Mouse (Mus musculus) heart, postnatal 36 days (tissue): ENCODE measurements around the gene Hsd17b2. TPM values are rescaled to one million over a fixed set of nuclear protein-coding genes. Genes with fewer than 3 reads are reported as not detected.

Experiments
- DNase-seq, 2 experiments: peaks; one replicate each; pipeline ENCODE4 v3.0.0; 2021 to 2022
- intact Hi-C: fragments of 180-260 bp; cut with DNase I; formaldehyde crosslinking; loops from one replicate; pipeline ENCODE4 v1.15.1; 2025
- total RNA-seq, 2 experiments: library from RNA; stranded (reverse); gene quantifications; 2 replicates each; pipeline ENCODE4 v1.2.3; 2021

Hsd17b2 gene
- total RNA-seq, 2 experiments from 2014 or later: not detected

DNA sequence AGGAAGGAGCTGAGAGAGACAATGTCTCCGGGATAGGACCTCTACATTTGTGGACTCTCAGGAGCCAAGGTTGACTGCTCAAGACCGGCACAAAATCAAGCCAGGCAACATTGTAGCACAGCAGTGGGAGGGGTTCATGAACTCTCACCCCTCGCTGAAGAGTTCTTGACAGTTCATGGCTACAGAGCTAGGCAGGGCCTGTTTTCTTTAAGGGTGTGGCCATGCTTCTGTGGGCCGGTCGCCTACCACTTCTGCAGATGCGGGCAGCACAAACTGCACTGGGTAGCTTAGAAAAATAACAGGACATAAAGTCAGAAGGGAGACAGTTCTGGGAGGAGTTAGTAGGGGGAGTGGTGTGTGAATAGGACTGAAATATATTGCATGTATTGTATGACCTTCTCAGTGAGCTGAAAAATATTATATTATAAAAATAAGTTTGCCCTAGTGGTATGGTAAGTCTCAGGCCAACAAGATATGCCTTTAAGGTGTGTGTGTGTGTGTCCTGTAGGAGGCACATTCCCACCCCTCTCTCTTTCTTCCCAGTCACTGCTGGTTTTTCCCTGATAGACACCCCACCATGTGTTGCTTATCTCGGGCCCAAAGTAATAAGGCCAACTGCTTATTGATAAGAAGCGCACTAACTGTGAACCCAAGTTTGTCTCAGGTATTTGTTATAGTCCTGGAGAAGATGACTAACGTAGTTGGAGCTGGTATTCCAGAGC, 69.6 kb downstream of the Hsd17b2 start:
- intact Hi-C loops: loop anchor here (5.0 kb wide), 1 partner anchor 466 kb away; no protein-coding TSS in a partner anchor
- no peak for DNase-seq

DNA sequence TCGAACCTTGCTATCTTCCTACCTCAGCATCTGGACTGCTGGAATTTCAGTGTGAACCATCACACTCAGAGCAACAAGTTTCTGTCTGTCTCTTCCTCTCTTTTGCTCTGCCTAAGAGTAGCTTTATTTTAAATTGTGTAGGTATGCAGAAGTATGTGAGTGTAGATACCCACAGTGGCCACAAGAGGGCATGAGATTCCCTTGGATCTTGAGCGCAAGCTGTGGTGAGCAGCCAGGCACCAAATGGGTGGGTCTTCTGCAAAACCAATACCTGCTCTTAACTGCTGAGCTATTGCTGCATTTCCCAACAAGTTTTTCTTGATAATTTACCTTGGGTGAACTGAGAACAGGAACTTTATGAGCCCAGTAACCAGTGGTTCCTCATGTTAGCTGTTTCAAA, 70.4 kb downstream of the Hsd17b2 start:
- intact Hi-C loops: loop anchor here (2.0 to 5.0 kb wide), 2 partner anchors 93 to 465 kb away; no protein-coding TSS in a partner anchor
- DNase-seq: peak in 1 of 2 experiments; percentile 15

DNA sequence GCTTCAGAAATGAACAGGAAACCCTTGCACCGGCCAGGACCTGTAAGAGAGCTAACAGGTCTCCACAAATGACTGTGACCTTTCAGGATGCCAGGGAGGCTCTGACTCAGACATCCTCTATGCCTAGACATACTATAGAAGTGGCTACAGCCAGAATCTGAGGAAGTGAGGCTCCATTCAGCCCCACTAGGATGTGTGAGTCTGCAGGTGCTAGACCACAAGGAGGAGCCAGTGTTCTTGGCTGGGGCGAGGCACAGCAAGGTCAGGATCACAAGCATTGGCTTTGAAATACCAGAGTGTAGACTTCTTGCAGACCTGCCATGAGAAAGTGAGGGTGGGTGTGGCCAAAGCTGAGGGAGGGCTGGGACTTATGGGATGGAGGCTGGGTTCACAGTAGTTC, 70.9 kb downstream of the Hsd17b2 start:
- DNase-seq: no peak
- intact Hi-C loops: loop anchor here (2.0 to 5.0 kb wide), 2 partner anchors 92 to 465 kb away; no protein-coding TSS in a partner anchor

DNA sequence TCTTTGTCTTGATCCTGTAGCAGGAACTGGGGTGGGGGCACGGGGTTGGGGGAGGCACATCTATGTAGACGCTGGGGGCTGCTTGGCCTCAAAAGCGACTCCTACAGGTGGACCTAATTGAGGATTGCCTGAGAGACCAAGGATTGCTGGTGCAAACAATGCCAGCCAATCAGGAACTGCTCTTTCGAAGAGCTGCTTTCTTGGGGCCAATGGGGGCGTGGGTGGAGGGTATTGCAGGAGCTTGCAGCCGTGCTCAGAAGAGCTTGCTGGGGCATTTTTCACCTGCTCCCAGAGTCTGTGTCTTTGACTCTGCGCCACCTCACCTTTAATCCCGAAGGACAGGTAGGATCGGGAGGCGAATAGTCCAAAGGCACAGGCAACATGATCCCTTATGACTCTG, 73.9 kb downstream of the Hsd17b2 start:
- no peak for DNase-seq
- intact Hi-C loops: no loop called here

DNA sequence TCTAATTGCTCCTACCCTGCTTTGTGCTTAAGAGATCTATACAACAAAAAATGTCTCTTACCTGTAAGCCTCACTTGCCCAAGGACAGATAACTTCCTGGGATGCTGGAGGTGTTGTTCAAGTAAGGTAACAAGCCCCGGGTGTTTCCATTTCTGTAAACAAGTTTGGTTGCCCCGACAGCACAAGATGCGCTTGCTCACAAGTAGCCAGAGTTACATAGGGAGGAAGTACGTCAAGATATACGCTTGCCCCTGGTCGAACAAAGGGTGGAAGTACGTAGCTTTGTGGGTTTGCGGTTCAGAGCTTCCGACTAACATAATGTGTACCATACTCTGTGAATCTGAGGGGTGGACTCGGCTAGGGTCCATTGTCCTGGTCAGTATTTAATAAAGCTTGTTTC, 74.4 kb downstream of the Hsd17b2 start:
- intact Hi-C loops: no loop called here
- DNase-seq: no peak

DNA sequence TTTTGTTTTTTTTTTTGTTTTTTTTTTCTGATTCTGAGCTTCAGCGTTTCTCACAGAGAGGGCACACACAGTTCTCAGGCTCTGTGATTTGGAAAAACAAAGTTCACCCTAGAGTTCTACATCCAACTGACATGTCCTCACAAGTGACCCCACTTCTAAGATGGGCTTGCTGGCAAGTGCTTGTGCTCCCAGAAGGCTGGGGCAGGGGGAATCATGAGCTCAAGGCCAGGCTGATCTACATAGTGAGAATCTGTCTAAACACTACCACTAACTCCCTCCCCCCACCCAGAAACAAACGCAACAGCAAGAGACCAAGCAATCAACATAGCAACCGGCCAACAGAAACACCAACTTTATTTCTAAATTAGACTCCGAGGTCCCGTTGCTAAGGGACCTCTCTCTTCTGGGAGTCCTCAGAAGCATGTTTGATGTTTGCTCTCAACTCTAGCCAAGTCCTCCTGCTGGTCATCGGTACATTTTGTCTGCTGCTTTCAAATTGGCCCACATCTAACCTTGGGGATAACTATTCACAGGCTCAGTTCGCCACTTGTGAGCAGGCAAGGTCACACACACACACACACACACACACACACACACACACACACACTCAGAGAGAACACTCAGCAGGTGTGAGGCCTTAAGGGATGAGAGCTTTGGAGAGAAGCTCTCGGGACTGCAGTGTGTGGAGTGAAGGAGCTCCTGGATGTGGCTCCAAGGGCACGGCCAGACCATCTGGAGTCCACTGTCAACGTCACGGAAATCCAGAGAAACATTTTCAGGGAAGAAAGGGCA, 77.0 kb downstream of the Hsd17b2 start:
- DNase-seq: peak in 1 of 2 experiments; percentile 9
- intact Hi-C loops: no loop called here

DNA sequence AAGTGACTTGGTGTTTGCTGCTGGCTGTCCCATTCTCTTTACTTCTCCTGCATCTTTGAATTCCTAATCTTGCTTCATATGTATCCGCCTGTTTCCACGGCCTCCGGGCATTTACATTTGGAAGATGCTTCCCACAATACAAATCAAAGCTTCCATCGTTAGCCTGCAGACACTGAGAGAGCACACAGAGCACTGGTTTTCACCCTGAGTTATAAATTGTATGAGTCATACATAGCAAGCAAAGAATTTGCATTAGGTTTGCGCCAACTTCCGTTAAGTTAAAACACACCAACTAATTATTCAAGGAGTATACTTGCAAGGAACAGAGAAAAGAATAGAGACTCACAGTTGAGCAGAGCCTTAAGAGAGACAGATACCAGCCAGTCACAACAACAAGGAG, 77.6 kb downstream of the Hsd17b2 start:
- DNase-seq: no peak
- intact Hi-C loops: no loop called here

DNA sequence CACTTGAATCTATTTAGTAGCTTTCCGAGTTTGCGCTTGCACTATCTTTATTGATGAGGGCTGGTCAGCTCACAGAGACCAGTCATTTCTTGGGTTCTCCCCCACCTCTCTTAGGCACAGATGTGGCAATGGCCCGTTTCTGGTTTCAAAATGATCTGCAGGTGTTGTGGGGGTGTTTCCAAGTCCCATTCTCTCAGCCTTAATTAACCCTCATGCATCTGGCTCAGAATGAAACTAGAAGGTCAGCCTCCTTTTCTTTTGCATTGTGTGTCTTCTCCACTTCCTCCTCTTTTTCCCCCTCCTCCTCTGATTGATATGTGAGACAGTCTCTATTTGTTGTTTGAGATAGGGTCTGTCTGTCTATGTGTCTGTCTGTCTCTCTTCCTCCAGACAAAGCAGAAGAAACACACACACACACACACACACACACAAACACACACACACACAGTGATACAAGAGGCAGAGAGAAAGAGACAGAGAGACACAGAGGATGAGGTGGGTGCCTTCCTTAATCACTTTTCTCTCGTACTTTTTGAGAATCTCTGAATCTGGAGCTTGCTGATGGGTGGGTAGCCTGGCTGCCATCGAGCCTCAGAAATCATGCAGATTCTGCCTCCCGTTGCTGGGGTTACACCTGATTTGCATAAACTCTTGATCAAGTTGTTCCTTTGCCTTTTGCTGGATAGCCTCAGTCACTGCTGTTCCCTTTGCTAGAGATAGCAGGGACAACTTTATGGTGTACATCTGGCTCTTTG, 79.8 kb downstream of the Hsd17b2 start:
- DNase-seq: no peak
- intact Hi-C loops: no loop called here

DNA sequence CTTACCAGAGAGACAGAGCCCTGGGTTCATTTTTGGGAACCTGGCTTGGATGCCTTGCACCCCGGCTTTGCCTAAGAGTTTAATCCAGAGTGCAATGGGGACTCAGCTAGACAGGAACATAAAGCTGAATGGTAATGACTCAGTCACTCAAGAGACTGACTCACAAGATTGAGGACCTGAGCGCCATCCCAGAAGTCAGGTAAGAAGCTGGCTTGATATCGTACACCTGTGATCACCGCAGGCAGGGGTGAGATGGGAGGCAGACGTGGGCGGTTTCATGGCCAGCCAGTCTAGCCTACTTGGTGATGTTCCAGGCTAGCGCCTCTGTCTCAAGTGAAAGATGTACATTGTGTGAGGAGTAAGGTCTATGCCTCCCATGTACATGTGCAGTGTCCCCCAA, 81.3 kb downstream of the Hsd17b2 start:
- DNase-seq: no peak
- intact Hi-C loops: no loop called here

DNA sequence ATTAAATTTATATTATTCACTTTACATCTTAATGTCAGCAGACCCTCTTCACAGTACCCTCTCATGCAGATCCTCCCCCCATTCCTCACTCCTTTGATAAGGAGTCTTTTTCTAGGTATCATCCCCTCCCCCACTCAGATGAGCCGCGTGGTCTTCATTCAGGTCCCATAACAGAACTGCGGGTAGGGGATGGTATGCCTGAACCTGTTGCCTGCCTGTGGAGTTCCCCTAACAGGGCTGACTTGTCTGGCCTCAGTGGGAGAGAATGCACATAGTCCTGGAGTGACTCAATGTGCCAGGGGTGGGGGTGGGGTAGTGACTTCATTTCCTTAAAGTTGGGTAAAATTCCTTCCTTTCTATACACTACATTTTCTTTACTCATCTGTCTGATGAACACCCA, 84.7 kb downstream of the Hsd17b2 start:
- no peak for DNase-seq
- intact Hi-C loops: no loop called here

DNA sequence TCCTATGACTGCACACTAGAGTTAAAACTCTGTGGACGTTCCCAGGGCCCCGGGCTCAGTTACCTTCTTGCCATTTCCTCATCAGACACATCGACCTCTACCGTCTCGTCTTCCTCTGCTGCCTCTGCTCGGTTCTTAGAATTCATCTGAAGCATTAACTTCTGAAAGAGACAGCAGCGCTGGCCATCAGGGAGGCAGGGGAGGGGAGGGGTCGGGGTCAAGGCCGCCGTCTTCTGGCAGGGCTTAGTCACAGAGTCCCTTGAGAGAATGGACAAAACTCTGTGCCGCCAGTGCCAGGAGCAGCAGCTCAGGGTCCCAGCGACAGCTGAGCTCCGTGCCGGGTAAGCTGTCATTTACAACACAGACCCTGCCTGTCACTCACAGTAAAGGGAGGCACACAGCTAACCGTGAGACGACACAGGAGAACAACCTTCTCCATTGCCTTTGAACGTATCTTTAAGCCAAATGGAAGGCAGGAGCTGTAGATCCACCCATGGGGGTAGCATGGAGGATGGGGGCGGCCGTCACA, 91.0 kb downstream of the Hsd17b2 start:
- intact Hi-C loops: no loop called here
- DNase-seq: no peak

DNA sequence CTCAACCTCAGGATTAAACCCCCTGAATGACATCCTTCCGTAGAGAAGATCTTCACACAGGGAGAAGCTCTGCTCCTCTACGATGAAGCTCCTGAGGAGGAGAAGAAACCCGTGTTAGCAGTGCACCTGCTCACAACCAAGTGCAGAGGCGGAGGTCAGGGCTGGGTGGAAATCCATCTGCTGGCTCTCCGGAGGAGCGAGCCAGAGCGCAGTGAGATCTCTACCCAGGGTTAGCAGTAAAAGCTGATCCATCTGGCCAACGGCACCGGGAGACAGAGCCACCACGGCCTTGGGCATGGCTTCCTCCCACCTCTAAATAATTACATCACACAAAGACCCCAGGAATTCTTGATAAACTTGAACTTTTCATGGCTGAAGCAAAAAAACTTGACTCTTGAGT, 92.9 kb downstream of the Hsd17b2 start:
- intact Hi-C loops: no loop called here

DNA sequence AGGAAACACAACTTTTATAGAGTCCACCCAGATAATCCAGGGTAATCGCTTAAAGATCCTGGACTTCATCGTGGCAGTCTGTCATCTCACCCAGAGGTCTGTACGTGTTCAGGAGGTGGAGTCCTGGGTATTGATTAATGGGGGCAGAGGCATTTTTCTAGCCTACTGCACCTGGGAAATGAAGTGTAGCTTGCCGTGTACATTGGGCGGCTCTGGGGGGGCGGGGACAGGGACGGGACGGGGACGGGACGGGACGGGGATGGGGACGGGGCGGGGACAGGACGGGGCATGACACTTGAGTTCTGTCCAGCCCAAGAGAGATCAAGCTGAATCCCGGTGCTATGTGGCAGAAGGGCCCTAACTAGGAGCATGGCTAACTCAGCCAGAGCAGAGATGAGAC, 94.8 kb downstream of the Hsd17b2 start:
- intact Hi-C loops: no loop called here
- no peak for DNase-seq

More for the DNA sequence above, 92.9 kb downstream of the Hsd17b2 start:
- no peak for DNase-seq

DNA sequence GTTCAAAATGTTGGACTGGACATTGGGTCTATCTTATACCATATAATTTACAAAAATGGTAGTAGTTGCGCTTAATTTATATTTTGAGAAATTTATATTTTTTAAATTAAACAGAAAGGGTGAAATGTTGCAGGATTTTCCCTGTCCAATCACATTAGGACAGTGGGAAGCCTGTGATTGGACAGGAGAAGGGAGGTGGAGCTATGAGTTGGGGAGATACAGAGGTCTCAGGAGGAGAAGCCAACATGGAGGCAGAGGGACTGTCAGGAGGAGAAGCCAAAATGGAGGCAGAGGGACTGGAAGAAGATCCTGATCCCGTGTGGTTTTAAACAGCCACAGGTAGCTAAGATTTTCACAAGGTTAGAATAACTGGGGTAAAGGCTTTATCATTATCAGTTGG, 96.4 kb downstream of the Hsd17b2 start:
- DNase-seq: no peak
- intact Hi-C loops: no loop called here

DNA sequence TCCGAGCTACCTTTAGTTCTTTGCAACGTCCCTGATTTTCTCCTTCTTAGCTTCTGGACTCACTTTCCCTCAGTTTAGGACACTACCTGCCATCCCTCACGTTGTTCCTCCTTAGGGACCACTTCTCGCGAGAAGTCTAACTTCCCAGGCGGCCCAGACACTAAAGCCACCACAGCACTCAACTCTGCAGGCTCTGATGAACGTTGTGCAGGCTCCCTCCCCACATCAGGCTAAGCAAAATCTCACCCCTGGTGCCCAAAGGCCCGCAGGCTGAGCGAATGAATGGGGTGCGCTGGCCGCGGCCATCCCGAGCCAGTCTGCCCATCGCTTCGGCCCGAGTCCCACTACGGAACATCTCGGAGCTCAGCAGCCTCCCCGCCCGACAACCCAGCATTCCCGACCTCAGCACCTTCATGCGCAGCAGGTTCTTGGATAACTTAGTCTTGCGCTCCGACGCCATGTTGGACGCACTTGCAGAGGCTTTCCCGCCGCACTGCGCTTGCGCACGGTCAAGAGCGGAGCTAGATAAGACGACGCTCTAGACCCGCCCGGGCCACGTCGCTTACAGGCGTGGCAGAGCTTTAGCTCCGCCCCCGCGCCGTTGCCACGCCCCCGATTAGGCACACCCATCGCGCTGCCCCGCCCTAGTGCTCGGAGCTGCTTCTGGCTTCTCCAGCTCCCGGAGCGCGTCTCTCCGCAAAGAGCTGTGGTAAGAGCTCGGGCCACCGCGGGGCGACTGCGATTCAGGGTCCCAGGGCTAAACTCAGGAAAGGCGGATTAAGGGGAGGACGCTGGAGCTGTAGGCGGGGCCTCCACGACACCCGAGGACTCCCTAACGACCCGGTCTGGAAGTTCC, 100.0 kb downstream of the Hsd17b2 start, which contains the start of gene Mphosph6:
Gene Mphosph6 (minus strand): TSS at position 501 of the 856 bp plus-strand sequence.
- peak; percentile 95 to 97 for DNase-seq
- intact Hi-C loops: no loop called here

DNA sequence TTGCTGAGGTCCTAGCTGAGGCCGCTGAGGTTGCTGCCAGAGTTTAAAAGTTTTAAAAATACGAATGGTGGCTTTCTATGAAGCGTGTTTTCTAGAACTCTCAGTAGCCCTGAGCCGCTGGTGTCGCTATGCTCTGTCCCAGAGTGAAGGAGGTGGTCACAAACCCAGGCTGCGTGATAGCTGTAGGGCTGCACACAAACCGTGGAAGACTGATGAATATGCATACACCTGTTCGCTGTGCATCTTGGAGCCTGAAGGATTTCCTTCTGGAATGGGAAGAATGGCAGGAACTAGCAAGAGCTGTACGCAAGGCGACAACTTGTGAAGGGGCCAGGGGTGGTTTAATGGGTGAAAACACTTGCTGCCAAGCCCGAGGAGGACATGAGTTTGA, 100.6 kb downstream of the Hsd17b2 start:
- intact Hi-C loops: no loop called here
- no peak for DNase-seq

DNA sequence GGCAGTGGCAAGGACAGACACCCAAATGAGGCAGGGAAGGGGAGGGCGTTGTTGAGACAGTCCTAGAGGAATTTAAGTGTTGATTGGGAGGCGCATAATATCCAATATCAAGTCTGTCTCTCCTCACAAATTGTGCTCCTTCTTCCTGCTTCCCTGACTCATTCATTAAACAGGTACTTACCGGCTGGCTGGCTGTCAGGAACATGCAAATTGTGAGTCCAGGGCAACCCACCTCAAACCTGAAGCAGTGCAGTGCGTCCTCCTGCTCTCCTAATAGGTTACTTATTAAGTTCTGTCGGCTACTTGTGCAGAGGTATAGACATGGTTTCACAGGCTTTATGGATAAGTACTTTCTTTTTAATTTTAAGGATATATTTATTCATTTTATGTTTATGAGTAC, 103.7 kb downstream of the Hsd17b2 start:
- DNase-seq: no peak
- intact Hi-C loops: no loop called here
